Mouse (Mus musculus): ENCODE data around the gene Klf11.

DNA sequence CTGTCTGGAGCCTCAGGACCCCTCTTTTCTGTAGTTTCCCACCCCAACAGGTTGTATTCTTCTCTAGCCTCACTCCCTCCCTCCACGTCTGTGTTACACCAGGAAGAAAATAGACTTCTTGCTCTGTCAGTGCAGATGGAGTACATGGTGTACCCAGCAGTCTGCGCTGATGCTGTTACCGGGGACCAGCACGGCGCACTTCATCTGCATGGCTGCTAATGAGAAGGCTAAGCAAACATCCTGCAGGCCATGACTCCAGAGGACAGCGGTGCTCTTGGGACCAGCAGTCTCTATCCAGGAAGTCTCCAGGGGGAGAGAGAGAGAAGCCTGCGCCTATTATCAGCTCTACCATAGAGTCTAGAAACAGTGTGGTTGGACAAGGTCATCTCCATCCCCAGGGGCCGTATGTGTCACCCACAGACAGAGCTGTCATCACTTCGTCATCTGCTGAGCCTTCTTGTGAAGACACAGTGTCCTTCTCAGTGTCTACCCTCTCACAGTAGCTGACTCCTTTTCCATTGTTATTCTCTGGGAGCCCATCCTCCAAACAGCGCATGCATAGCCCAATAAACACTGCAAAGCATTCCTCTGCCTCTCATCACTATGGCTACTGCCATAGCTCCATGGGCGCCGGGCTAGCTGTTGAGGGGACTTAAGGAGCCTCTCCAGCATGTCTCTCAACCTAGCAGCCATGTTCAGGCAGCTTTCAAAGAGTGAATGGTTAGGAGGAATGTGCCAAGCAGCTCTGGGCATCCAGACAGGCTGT, 27.4 kb upstream of the Klf11 start:
- TF ChIP-seq CTCF (conservative IDR thresholded peaks at IDR 0.05; ENCODE audit: low read length) (no peak), NANOG (IDR thresholded peaks at IDR 0.05; ENCODE audit: borderline replicate concordance, low read length) (no peak), POU5F1 (IDR thresholded peaks at IDR 0.05; ENCODE audit: borderline replicate concordance, low read length) (no peak)
